Mouse (Mus musculus): ENCODE data around the gene Gm37240.

Gm37240 gene

DNA sequence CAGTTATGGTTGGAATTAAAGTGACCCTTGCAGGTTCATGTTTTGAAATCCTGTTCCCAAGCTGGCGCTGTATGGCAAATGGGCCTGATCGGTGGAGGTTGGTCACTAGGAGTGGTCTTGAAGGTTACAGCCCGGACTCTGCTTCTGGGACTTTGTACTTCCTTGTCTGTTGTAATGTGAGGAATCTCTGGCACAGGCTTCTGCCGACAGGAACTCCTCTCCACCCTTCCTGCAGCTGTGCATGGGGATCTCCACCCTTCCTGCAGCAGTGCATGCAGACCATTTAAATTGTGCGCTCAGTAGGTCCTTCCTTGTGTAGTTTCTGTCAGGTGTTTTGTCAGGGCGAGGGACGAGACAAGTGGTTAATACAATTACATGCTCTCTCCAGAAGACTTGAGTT is 1034.4 kb downstream of the Gm37240 start:
- DNase-seq: peak; percentile 99

DNA sequence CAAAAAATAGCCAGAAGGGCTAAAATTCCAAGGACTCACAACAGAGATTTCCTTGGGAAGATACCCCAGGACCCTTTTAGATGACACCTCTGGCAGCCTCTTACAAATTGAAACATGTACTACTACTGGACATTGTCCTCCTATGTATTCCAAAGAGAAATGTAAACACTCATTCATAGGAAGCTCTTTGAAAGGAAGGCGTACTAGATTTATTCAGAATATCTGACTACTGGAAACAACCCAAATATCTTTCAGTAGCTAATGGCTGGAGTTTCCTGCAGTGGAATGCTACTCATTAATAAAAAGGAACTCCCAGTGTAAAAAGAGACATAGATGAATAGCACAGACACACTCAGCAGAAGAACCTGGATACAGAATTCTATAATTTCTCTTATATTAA is 1035.5 kb downstream of the Gm37240 start:
- no peak for DNase-seq

DNA sequence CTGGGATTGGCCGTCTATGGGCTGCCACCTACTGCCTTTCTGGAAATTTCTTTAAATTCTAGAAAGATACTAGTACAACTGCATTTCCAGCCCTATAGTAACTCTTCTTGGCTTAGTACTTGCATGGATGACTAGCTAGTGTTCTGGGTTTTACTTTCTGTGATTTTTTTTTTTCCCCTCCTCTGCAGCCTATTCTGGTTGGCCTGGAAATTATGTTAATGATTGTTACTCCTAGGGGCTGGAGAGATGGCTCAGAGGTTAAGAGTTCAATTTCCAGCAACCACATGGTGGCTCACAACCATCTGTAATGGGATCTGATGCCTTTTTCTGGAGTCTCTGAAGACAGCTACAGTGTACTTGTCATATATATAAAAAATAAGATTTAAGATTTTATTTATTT is 1036.9 kb downstream of the Gm37240 start:
- DNase-seq: peak; percentile 24

- DNase-seq: peak; percentile 95
Measured at GRCm38 (mm10) chr3:84848798-84849197, 1038.5 kb downstream of the Gm37240 start.

GRCm38 (mm10) chr3:84843594-84843993 is 1043.7 kb downstream of the Gm37240 start:
- peak; percentile 51 for DNase-seq

DNA sequence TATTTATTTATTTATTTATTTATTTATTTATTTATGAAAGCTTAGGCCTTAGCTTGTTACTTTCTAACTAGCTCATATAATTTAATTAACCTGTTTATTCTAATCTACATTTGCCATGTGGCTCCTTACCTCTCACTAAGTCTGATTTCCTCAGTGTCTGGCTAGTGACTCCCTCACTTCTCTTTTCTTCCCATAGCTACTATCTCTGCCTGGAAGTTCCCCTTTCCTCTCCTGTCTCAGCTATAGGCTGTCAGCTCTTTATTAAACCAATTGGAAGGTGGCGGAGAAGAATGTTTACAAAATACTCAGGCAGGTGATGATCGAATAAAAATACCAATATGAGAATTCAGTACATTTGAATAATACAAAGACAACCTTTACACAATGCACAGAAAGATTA is 1044.5 kb downstream of the Gm37240 start:
- no peak for DNase-seq

GRCm38 (mm10) chr3:84841271-84841670 is 1046.0 kb downstream of the Gm37240 start:
- DNase-seq: no peak

DNA sequence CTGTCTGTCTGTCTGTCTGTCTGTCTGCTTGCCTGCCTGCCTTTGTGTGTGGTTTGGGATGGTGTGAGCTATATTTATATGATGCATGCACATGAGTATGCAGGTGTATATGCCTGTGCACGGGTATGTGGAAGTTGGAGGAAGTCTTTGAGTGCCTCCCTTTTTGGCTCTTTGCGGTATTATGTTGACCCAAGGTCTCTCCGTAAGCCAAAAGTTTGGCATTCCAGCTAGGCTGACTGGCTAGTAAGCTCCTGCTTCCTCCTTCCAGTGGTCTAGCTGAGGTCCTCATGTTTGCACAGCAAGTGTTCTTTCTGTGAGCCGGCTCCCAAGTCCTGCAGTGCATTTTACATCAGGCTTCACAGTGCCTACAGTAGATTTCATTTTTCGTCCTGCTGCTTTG is 1047.8 kb downstream of the Gm37240 start:
- DNase-seq: no peak

- DNase-seq: no peak
Measured at GRCm38 (mm10) chr3:84837984-84838383, 1049.3 kb downstream of the Gm37240 start.

- no peak for DNase-seq
Measured at GRCm38 (mm10) chr3:84836029-84836428, 1051.3 kb downstream of the Gm37240 start.

DNA sequence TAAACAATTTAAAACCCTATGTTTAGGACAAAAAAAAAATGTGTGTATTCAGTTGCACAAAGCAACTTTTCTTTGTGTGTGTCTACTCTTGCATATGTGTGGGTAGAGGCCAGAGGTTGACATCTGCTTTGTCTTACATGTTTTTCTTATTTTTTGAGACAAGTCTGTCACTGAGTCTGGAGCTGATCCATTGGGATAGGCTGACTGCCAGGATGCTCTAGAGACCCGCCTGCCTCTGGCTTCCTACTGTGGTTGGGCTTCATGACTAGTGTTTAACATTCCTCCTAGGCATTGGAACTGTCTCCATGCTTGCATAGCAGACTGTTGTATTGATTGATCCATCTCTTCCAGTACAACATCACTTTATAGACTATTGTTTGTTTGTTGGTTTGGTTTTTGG is 1058.0 kb downstream of the Gm37240 start:
- DNase-seq: no peak

GRCm38 (mm10) chr3:84827617-84828016 is 1059.7 kb downstream of the Gm37240 start:
- DNase-seq: no peak

DNA sequence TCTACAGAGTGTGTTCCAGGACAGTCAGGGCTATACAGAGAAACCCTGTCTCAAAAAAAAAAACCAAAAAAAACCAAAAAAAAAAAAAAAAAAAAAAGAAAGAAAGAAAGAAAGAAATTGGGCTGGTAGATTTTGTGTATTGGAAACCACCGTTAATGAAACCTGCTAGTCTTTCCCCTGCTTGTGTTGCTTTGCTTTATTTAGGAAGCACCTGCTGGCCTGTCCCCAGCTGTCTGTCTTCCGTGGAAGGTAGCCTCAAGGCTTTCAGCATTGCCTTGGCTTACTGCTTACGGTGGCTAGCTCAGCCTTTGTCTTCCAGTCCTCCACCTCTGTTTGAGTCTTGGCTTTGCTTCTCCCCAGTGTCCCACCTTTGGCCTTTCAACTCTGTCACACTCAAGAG is 1060.4 kb downstream of the Gm37240 start:
- no peak for DNase-seq

DNA sequence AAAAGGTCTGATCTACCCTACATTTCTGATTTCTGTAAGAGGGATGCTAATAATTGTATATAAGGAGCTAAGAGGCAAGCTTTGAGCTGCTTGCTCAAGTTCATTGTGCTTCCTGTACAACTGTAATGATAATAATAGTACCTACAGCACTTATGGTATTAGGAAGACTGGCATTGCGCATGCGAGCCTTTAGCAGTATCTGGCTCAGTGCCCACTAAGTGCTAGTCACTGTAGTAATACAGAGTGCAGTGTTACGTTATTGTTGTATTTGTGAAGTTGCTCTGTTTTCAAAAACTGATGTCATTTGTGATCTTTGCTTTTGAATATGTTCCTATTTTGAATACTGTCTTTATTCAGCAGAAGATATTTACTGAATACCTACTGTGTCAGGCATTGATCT is 1060.9 kb downstream of the Gm37240 start:
- DNase-seq: no peak

DNA sequence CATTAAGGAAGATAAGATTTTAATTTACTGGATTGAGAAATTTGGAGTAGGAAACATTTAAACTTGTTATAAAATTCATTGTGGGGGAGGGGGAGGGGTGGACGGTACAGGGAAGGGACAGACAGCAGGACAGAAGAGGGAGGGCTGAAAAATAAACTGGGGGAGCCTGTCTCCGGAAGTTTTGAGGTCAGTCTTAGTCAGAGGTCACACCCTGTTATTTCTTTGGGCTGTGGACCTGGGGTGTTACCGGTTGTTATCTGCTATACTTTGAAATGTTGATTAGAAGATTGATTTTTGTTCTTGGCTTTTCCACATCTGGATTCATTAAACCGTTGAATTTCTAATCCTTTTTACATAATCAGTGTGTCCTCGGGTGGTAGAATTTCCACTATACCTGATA is 1061.3 kb downstream of the Gm37240 start:
- DNase-seq: no peak

GRCm38 (mm10) chr3:84820654-84821201 is 1066.6 kb downstream of the Gm37240 start:
- DNase-seq: no peak

GRCm38 (mm10) chr3:84816951-84817350 is 1070.4 kb downstream of the Gm37240 start:
- DNase-seq: no peak

GRCm38 (mm10) chr3:84815461-84815860 is 1071.9 kb downstream of the Gm37240 start:
- peak; percentile 92 for DNase-seq

GRCm38 (mm10) chr3:84814762-84815381 is 1072.4 kb downstream of the Gm37240 start, which contains the start of gene Fbxw7:
Gene Fbxw7 (plus strand): TSS chr3:84815268.
- peak; percentile 92 for DNase-seq

DNA sequence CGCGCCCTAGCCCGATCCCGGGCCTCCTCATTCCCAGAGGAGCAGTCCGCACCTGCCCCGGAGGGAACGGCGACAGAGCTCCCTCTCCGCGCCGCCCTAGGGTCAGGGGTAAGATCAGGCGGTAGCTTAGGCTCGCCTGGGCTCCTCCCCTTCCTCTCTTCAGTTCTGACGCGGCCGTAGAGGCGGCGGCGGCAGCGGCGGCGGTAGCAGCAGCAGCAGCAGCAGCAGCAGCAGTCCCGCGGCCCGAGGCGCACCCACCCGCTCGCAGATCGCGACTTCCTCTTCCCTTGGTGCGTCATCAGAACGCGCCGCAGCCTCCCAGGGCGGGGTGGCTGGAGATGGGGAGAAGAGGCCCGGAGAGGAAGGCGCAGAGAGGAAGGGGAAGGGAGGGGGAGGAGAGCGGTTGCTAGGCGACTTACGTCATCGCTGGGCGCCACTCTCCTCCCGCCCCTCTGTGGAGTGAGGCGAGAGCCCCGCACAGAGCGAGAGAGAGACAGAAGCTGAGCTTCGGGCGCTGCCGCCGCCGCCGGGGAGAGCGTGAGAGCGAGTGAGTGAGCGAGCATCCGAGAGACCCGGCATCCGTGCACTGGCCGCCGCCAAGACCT is 1073.1 kb downstream of the Gm37240 start:
- DNase-seq: peak; percentile 100

- no peak for DNase-seq
Measured at GRCm38 (mm10) chr3:84813436-84814156, 1073.7 kb downstream of the Gm37240 start.

- no peak for DNase-seq
Measured at GRCm38 (mm10) chr3:84810803-84811202, 1076.5 kb downstream of the Gm37240 start.

GRCm38 (mm10) chr3:84808906-84809305 is 1078.4 kb downstream of the Gm37240 start:
- no peak for DNase-seq

DNA sequence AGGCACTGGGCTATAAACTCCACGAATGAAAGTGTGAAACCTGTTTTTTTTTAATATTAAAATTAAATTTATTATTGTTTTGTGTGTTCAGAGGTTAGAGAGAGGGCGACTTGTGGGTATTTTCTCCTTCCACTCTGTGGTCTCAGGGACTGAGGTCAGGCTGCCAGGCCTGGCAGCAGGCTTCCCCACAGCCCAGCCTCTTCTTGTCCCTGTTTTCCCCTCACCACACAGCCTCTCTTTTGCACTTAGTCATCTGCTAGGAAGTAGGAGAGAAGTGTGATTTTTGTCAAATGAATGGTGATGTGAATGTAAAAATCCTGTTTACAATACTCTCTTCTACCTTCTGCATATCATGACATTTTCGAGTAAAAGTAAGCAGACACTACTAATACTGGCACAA is 1079.5 kb downstream of the Gm37240 start:
- no peak for DNase-seq

Data from heart, adult 11 months (tissue).